24 mouse cellular contexts compared by ENCODE assay signal in genomic region chr17:43677317-43677716, GRCm38 (mm10). TPM values are rescaled to one million over a fixed set of nuclear protein-coding genes. Genes with fewer than 3 reads are reported as not detected.
"Had no signal": no experiment of that assay in that cellular context is flagged by ENCODE, and none has a peak within 500 bp of the region (broad histone marks: within the 10 kb centered on the region; RNA-seq: fewer than 3 reads in every experiment).

No protein-coding gene starts in this region.

- H3K9me3 ChIP-seq: intestine, embryonic 15.5 days; kidney, embryonic 15.5 days; limb, embryonic 10.5 days; limb, embryonic 13.5 days; liver, embryonic 12.5 days; liver, embryonic 15.5 days; lung, embryonic 15.5 days; megakaryocyte, embryonic 14.5 days; midbrain, embryonic 10.5 days; midbrain, embryonic 13.5 days; stomach, embryonic 15.5 days had no signal

- H3K4me2 ChIP-seq: intestine, embryonic 15.5 days; kidney, embryonic 15.5 days; limb, embryonic 13.5 days; liver, embryonic 12.5 days; liver, embryonic 15.5 days; lung, embryonic 15.5 days; midbrain, embryonic 13.5 days; stomach, embryonic 15.5 days had no signal

- H3K4me1 ChIP-seq: intestine, embryonic 15.5 days; limb, embryonic 10.5 days; limb, embryonic 13.5 days; megakaryocyte, embryonic 14.5 days; midbrain, embryonic 10.5 days; midbrain, embryonic 13.5 days; stomach, embryonic 15.5 days had no signal

- H3K9ac ChIP-seq: intestine, embryonic 15.5 days; kidney, embryonic 15.5 days; limb, embryonic 13.5 days; liver, embryonic 12.5 days; liver, embryonic 15.5 days; lung, embryonic 15.5 days; midbrain, embryonic 13.5 days; stomach, embryonic 15.5 days had no signal

- ATAC-seq: intestine, embryonic 15.5 days; liver, embryonic 12.5 days; midbrain, embryonic 13.5 days had no signal

- H3K27me3 ChIP-seq: intestine, embryonic 15.5 days; kidney, embryonic 15.5 days; limb, embryonic 13.5 days; liver, embryonic 12.5 days; liver, embryonic 15.5 days; lung, embryonic 15.5 days; megakaryocyte, embryonic 14.5 days; midbrain, embryonic 13.5 days; stomach, embryonic 15.5 days had no signal

- DNase-seq: kidney, adult 11 months; kidney, adult 8-10 months; kidney, postnatal 14 days; kidney, postnatal 4 days; liver; lung, adult 18-20 months; lung, postnatal 10 days; lung, postnatal 36 days; right cerebral cortex, adult 18-20 months; right cerebral cortex, postnatal 14 days; right cerebral cortex, postnatal 4 days; thymus, postnatal 25 days had no signal

- H3K4me3 ChIP-seq: intestine, embryonic 15.5 days; kidney, embryonic 15.5 days; limb, embryonic 10.5 days; limb, embryonic 13.5 days; liver, embryonic 12.5 days; liver, embryonic 15.5 days; lung, embryonic 15.5 days; megakaryocyte, embryonic 14.5 days; midbrain, embryonic 10.5 days; midbrain, embryonic 13.5 days; stomach, embryonic 15.5 days had no signal

- H3K27ac ChIP-seq: intestine, embryonic 15.5 days; kidney, embryonic 15.5 days; limb, embryonic 10.5 days; limb, embryonic 13.5 days; liver, embryonic 12.5 days; liver, embryonic 15.5 days; lung, embryonic 15.5 days; midbrain, embryonic 10.5 days; midbrain, embryonic 13.5 days; stomach, embryonic 15.5 days had no signal

- H3K36me3 ChIP-seq: intestine, embryonic 15.5 days; liver, embryonic 12.5 days; stomach, embryonic 15.5 days had no signal

RNA-seq across cellular contexts. Expression of gene Tdrd6, which starts 47.2 kb away (rescaled TPM):
- polyA plus RNA-seq: limb, embryonic 10.5 days; liver, embryonic 12.5 days; liver, embryonic 15.5 days; lung, embryonic 15.5 days; thymus, postnatal 0 days had no signal
